29 mouse cellular contexts compared by ENCODE assay signal in genomic region chr14:48124816-48125215, GRCm38 (mm10). TPM values are rescaled to one million over a fixed set of nuclear protein-coding genes. Genes with fewer than 3 reads are reported as not detected.
A peak's percentile ranks its signal among the peaks of the same experiment; 100 is the strongest.
DNase-seq lines count a peak whose midpoint lies in the region; ATAC-seq and TF ChIP-seq lines count a peak whose summit lies in the region.
"Had no signal": no experiment of that assay in that cellular context is flagged by ENCODE, and none has a peak within 500 bp of the region (broad histone marks: within the 10 kb centered on the region; RNA-seq: fewer than 3 reads in every experiment).

No protein-coding gene starts in this region.

- no peaks in the 10 kb centered on the region for H3K27me3 ChIP-seq in hindbrain, postnatal 0 days (ENCODE audit: insufficient read depth, low read length)
- H3K27me3 ChIP-seq in hindbrain, embryonic 10.5 days (ENCODE audit: insufficient read depth, poor library complexity, severe bottlenecking) = no peaks in the 10 kb centered on the region
- no peaks in the 10 kb centered on the region for H3K27me3 ChIP-seq in CH12.LX (replicated peaks)
- 0 out of 2 replicates have a peak, but pooled peaks cover 3% of the 10 kb centered on the region for H3K27me3 ChIP-seq in embryonic facial prominence, embryonic 10.5 days (replicated peaks; ENCODE audit: low read depth, poor library complexity, severe bottlenecking)
- H3K27me3 ChIP-seq: kidney, embryonic 15.5 days; limb, embryonic 15.5 days; neural tube, embryonic 13.5 days had no signal

- no peak overlapping the region for H3K27ac ChIP-seq in hindbrain, postnatal 0 days
- no peak overlapping the region for H3K27ac ChIP-seq in hindbrain, embryonic 10.5 days
- no peak overlapping the region for H3K27ac ChIP-seq in CH12.LX (ENCODE audit: insufficient read depth, low read depth)
- no peak overlapping the region for H3K27ac ChIP-seq in embryonic facial prominence, embryonic 10.5 days (replicated peaks)
- H3K27ac ChIP-seq: embryonic facial prominence, embryonic 12.5 days; heart, adult 2 months; heart, embryonic 13.5 days; kidney, embryonic 15.5 days; left cerebral cortex, adult 2 months; limb, embryonic 15.5 days; liver, embryonic 14.5 days; macrophage; neural tube, embryonic 13.5 days had no signal

- no peaks in the 10 kb centered on the region for H3K79me2 ChIP-seq in CH12.LX (replicated peaks; ENCODE audit: control insufficient read depth, extremely low read depth, insufficient read depth, poor library complexity, severe bottlenecking)

- H3K4me1 ChIP-seq in hindbrain, postnatal 0 days (ENCODE audit: insufficient read depth, low read length) = peaks cover 18% of the 10 kb centered on the region
- peaks cover 87% of the 10 kb centered on the region for H3K4me1 ChIP-seq in hindbrain, embryonic 10.5 days (replicated peaks)
- H3K4me1 ChIP-seq in CH12.LX (ENCODE audit: control insufficient read depth in 1 of 2, insufficient read depth in 2 of 2) = peaks cover 3 to 16% of the 10 kb centered on the region in 2 experiments; a peak in 3 of 4 replicates
- H3K4me1 ChIP-seq in embryonic facial prominence, embryonic 10.5 days = peaks cover 85% of the 10 kb centered on the region

- no peak overlapping the region for H3K4me3 ChIP-seq in hindbrain, postnatal 0 days (ENCODE audit: low read length)
- no peak overlapping the region for H3K4me3 ChIP-seq in hindbrain, embryonic 10.5 days
- H3K4me3 ChIP-seq in CH12.LX (replicated peaks in 1 of 3; ENCODE audit: low read depth in 2 of 3, low read length in 2 of 3, poor library complexity in 1 of 3) = no peak overlapping the region
- H3K4me3 ChIP-seq in embryonic facial prominence, embryonic 10.5 days = no peak overlapping the region
- H3K4me3 ChIP-seq: embryonic facial prominence, embryonic 12.5 days; heart, adult 2 months; heart, embryonic 13.5 days; kidney, embryonic 15.5 days; left cerebral cortex, adult 2 months; limb, embryonic 15.5 days; neural tube, embryonic 13.5 days had no signal

- no peak for TF ChIP-seq RAD21 in CH12.LX (IDR thresholded peaks at IDR 0.05; ENCODE audit: low read depth, low read length)

- H3K36me3 ChIP-seq in hindbrain, postnatal 0 days (ENCODE audit: insufficient read depth, low read length) = no peaks in the 10 kb centered on the region
- H3K36me3 ChIP-seq in hindbrain, embryonic 10.5 days = peaks cover 3% of the 10 kb centered on the region; the same call in 1 of the 2 replicates
- H3K36me3 ChIP-seq in CH12.LX (replicated peaks in 1 of 2; ENCODE audit: control insufficient read depth in 1 of 2, insufficient read depth in 1 of 2, low read length in 1 of 2) = no peaks in the 10 kb centered on the region
- 0 out of 2 replicates have a peak, but pooled peaks cover under 1% of the 10 kb centered on the region for H3K36me3 ChIP-seq in embryonic facial prominence, embryonic 10.5 days (replicated peaks)
- H3K36me3 ChIP-seq: embryonic facial prominence, embryonic 12.5 days; heart, embryonic 13.5 days; kidney, embryonic 15.5 days; limb, embryonic 15.5 days; neural tube, embryonic 13.5 days had no signal

- TF ChIP-seq POLR2A in CH12.LX (IDR thresholded peaks at IDR 0.05; ENCODE audit: low read depth, low read length) = no peak

- 54% methylated on average over 4 of the region's 4 CpGs for WGBS in hindbrain, postnatal 0 days
- 74% methylated on average over 4 of the region's 4 CpGs for WGBS in hindbrain, embryonic 10.5 days
- 72% methylated on average over 4 of the region's 4 CpGs for WGBS in embryonic facial prominence, embryonic 10.5 days

- TF ChIP-seq EP300 in CH12.LX (IDR thresholded peaks at IDR 0.05; ENCODE audit: low read length) = no peak

- no peak for TF ChIP-seq CTCF in hindbrain, postnatal 0 days (IDR thresholded peaks at IDR 0.05; ENCODE audit: low read depth)
- TF ChIP-seq CTCF in CH12.LX (conservative IDR thresholded peaks at IDR 0.05 in 1 of 2, IDR thresholded peaks at IDR 0.05 in 1 of 2; ENCODE audit: low read depth in 2 of 2, low read length in 2 of 2) = no peak

- peak overlapping the region; percentile 96 for H3K4me2 ChIP-seq in hindbrain, postnatal 0 days (ENCODE audit: low read depth, low read length)
- H3K4me2 ChIP-seq in CH12.LX (ENCODE audit: insufficient read depth, low read depth, poor library complexity, severe bottlenecking) = no peak overlapping the region
- H3K4me2 ChIP-seq: embryonic facial prominence, embryonic 12.5 days; heart, embryonic 13.5 days; kidney, embryonic 15.5 days; limb, embryonic 15.5 days had no signal

- DNase-seq in cerebellum, adult 9-11 months = peak; percentile 17
- no peak for DNase-seq in cerebellum, adult 11 months
- no peak for DNase-seq in hindbrain, postnatal 0 days (ENCODE audit: low spot score)
- DNase-seq in hindbrain, embryonic 10.5 days (ENCODE audit: low spot score) = no peak
- DNase-seq in CH12.LX (ENCODE audit: extremely low read depth) = peak; percentile 16
- DNase-seq in natural killer cell, adult 2 months (ENCODE audit: low spot score in 2 of 2) = peak; percentile 43 to 62
- no peak for DNase-seq in embryonic facial prominence, embryonic 10.5 days (ENCODE audit: low spot score)
- DNase-seq: adrenal gland, adult 2 months; adrenal gland, postnatal 36 days; cerebellum, postnatal 36 days; gastrocnemius, postnatal 25 days; heart, adult 2 months; heart, postnatal 10 days; kidney, adult 18-20 months; kidney, postnatal 25 days; lung, adult 2 months; thymus, adult 2 months; thymus, postnatal 4 days had no signal

- in situ Hi-C loops in CH12.LX (cut with MboI; ENCODE audit: low pct_ligation_motif_present, low pct_unique_long_range_greater_than_20kb, low sequenced_read_pairs) = loop anchor here (25.0 kb wide), 2 partner anchors 363 to 538 kb away; no protein-coding TSS in a partner anchor

- no peaks in the 10 kb centered on the region for H3K9me3 ChIP-seq in hindbrain, postnatal 0 days (ENCODE audit: low read length)
- H3K9me3 ChIP-seq in hindbrain, embryonic 10.5 days = no peaks in the 10 kb centered on the region
- H3K9me3 ChIP-seq in CH12.LX (replicated peaks; ENCODE audit: low read length) = peaks cover 8% of the 10 kb centered on the region
- H3K9me3 ChIP-seq in embryonic facial prominence, embryonic 10.5 days = no peaks in the 10 kb centered on the region
- H3K9me3 ChIP-seq: embryonic facial prominence, embryonic 12.5 days; heart, embryonic 13.5 days; kidney, embryonic 15.5 days; limb, embryonic 15.5 days; neural tube, embryonic 13.5 days had no signal

- no peak for ATAC-seq in hindbrain, postnatal 0 days
- ATAC-seq: activated CD4-positive, CD25-positive, alpha-beta regulatory T cell, adult 4 months; forebrain, embryonic 14.5 days; midbrain, embryonic 16.5 days had no signal

- H3K9ac ChIP-seq in hindbrain, postnatal 0 days (replicated peaks; ENCODE audit: low read length) = no peak overlapping the region
- no peak overlapping the region for H3K9ac ChIP-seq in CH12.LX (ENCODE audit: insufficient read depth, low read depth)
- H3K9ac ChIP-seq: embryonic facial prominence, embryonic 12.5 days; heart, embryonic 13.5 days; kidney, embryonic 15.5 days; limb, embryonic 15.5 days; liver, embryonic 14.5 days; neural tube, embryonic 13.5 days had no signal

- dilution Hi-C loops in CH12.LX (cut with MboI; ENCODE audit: extremely low pct_ligation_motif_present, extremely low pct_unique_long_range_greater_than_20kb, low sequenced_read_pairs) = no loop called here

TF ChIP-seq in CH12.LX, 34 proteins besides CTCF, POLR2A, EP300 and RAD21:
- no peak for TF ChIP-seq PAX5 (IDR thresholded peaks at IDR 0.05; ENCODE audit: low read length)
- no peak for TF ChIP-seq MAZ (IDR thresholded peaks at IDR 0.05; ENCODE audit: low read depth, low read length)
- TF ChIP-seq USF2 (conservative IDR thresholded peaks at IDR 0.05; ENCODE audit: low read depth, low read length) = no peak

RNA-seq across cellular contexts. Expression of gene Peli2, which starts 4.2 kb away (rescaled TPM):
- total RNA-seq in hindbrain, postnatal 0 days (2014; rRNA removed) = 38.8 and 63.6 TPM in 2 replicates
- 15.1 and 16.5 TPM in 2 replicates for polyA plus RNA-seq in hindbrain, postnatal 0 days (2015; fragmentation: Nextera tagmentation; extraction: Ambion mirVana)
- 16.0 and 16.9 TPM in 2 replicates for polyA plus RNA-seq in hindbrain, embryonic 10.5 days (2016; fragmentation: Nextera tagmentation; extraction: Ambion mirVana)
- not detected in 2 replicates for total RNA-seq in CH12.LX (2012; rRNA removed)
- total RNA-seq in CH12.LX (2014; rRNA removed) = not detected in 2 replicates
- 0.26 TPM in 1 of 2 replicates, not detected in the other for polyA plus RNA-seq in CH12.LX (2012; ENCODE audit: insufficient read length, low read depth)
- 8.0 and 9.4 TPM in 2 replicates for polyA plus RNA-seq in embryonic facial prominence, embryonic 10.5 days (2016; fragmentation: Nextera tagmentation; extraction: Ambion mirVana)

Comparison
In these comparisons a context has a peak if more than half of its experiments do, and no peak if none do; other contexts are left out.
1. DNase-seq: peak in cerebellum, adult 9-11 months (single experiment), CH12.LX (single experiment) and natural killer cell, adult 2 months (2 of 2); none in cerebellum, adult 11 months (single experiment), hindbrain, postnatal 0 days (single experiment), hindbrain, embryonic 10.5 days (single experiment) and embryonic facial prominence, embryonic 10.5 days (single experiment).